Mouse (Mus musculus): Measurements from ENCODE around the gene Dcaf4.

DNA sequence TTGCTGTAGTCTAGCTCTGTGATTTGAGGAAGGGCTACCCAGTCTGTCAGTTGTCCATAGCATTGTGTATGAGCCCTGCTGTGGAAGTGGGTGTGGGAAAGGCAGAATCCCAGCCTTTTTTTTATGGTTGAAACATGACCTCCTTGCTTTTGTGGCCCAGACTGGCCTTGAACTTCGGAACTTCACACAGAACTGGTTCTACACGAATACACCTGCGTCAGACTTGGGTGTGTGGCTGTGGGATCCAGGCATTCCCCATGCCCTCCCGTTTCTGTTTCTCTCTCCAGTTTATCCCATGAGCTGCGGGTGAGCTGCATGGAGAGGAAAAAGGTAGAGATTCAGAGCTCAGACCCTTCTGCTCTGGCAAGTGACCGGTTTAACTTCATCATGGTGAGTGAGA, 11.7 kb downstream of the Dcaf4 start:
- TF ChIP-seq MAX (IDR thresholded peaks at IDR 0.05) (no peak), FOSL1 (IDR thresholded peaks at IDR 0.05; ENCODE audit: insufficient read depth, low read length, poor library complexity, severe bottlenecking) (no peak), CTCF (IDR thresholded peaks at IDR 0.05; ENCODE audit: control insufficient read depth, insufficient read depth, insufficient read length) (no peak)
